Mouse (Mus musculus) intestine, embryonic 15.5 days (tissue): ENCODE results near the gene Atxn1. TPM values are rescaled to one million over a fixed set of nuclear protein-coding genes. Genes with fewer than 3 reads are reported as not detected.
A peak's percentile ranks its signal among the peaks of the same experiment; 100 is the strongest.

Experiments
- ATAC-seq: fragments of 200-750 bp; cut with Nextera tagmentation; 2 replicates; pipeline ENCODE4 v1.8.0; 2017; ENCODE audit warnings: moderate TSS enrichment, moderate library complexity
- H3K27ac ChIP-seq: fragments of 300-500 bp; sonication (generic); 2 replicates; pipeline ENCODE4 v1.5.1; 2015; ENCODE audit warnings: mild to moderate bottlenecking, inconsistent platforms
- H3K27me3 ChIP-seq: fragments of 300-500 bp; sonication (generic); replicated peaks from 2 replicates; pipeline ENCODE4 v1.6.1; 2015; ENCODE audit warnings: inconsistent platforms
- H3K36me3 ChIP-seq: fragments of 300-500 bp; sonication (generic); 2 replicates; pipeline ENCODE4 v1.6.1; 2015; ENCODE audit warnings: inconsistent platforms
- H3K4me1 ChIP-seq: fragments of 300-500 bp; sonication (generic); replicated peaks from 2 replicates; pipeline ENCODE4 v1.6.1; 2015; ENCODE audit warnings: inconsistent platforms
- H3K4me2 ChIP-seq: fragments of 300-500 bp; sonication (generic); replicated peaks from 2 replicates; pipeline ENCODE4 v1.6.1; 2015; ENCODE audit warnings: mild to moderate bottlenecking, inconsistent platforms
- H3K4me3 ChIP-seq: fragments of 300-500 bp; sonication (generic); replicated peaks from 2 replicates; pipeline ENCODE4 v1.5.1; 2015; ENCODE audit warnings: inconsistent platforms
- H3K9ac ChIP-seq: fragments of 300-500 bp; sonication (generic); 2 replicates; pipeline ENCODE4 v1.6.1; 2015; ENCODE audit warnings: inconsistent platforms
- H3K9me3 ChIP-seq: fragments of 300-500 bp; sonication (generic); 2 replicates; pipeline ENCODE4 v1.6.1; 2016; ENCODE audit warnings: inconsistent platforms
- WGBS: fragments of 180-500 bp; shearing (Covaris S2); methylation state at CpG from one replicate; pipeline ENCODE4 v1.1.7; 2015; 5-methylcytosine and 5-hydroxymethylcytosine counted together
- polyA plus RNA-seq: library from polyadenylated mRNA; unstranded; fragments of >200 nt; fragmentation: Nextera tagmentation; extraction: Ambion mirVana; gene quantifications from 2 replicates; pipeline ENCODE4 v1.2.1, GENCODE M21; 2015

Gene Atxn1
- polyA plus RNA-seq, 1 experiment from 2014 or later: 5.7 TPM

- H3K4me1 ChIP-seq: 0 out of 2 replicates have a peak, but pooled peaks cover 2% of the 10 kb centered on the region
- WGBS: 56% methylated on average over 1 of the region's 1 CpGs
- no peak overlapping the region for H3K27ac ChIP-seq
Observed at GRCm38 (mm10) chr13:45754483-45754882, 210.3 kb downstream of the Atxn1 start.

DNA sequence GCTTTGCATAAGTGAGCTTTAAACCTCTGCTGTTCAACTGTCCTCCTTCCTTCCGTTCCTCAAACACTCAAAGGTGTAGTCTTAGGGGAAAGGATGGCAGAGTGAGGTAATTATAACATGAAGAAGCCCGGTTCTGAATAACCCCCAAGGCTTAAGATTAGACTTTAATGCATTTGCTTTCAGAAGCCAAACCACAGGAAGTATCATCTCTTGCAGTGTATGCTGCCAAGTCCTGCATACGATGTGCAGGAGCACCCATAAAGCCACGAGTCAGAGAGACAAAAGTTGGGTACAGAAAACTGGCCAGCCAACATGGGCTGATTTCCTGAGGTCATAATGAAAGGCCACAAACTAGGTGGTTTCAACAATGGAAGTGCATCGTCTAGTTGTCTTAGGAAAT, 212.3 kb downstream of the Atxn1 start:
- Histone ChIP-seq H3K9ac (no peak overlapping the region), H3K4me2 (no peak overlapping the region), H3K36me3 (no peaks in the 10 kb centered on the region), H3K9me3 (no peaks in the 10 kb centered on the region), H3K27me3 (no peaks in the 10 kb centered on the region), H3K4me3 (no peak overlapping the region), H3K27ac (no peak overlapping the region), H3K4me1 (peaks cover 6% of the 10 kb centered on the region; the same call in 1 of the 2 replicates)
- 64% methylated on average over 5 of the region's 5 CpGs for WGBS
- no peak for ATAC-seq

More at GRCm38 (mm10) chr13:45754483-45754882, 210.3 kb downstream of the Atxn1 start:
- Histone ChIP-seq H3K36me3 (no peaks in the 10 kb centered on the region), H3K9me3 (no peaks in the 10 kb centered on the region), H3K9ac (no peak overlapping the region), H3K4me3 (no peak overlapping the region), H3K4me2 (no peak overlapping the region), H3K27me3 (no peaks in the 10 kb centered on the region)
- ATAC-seq: no peak

DNA sequence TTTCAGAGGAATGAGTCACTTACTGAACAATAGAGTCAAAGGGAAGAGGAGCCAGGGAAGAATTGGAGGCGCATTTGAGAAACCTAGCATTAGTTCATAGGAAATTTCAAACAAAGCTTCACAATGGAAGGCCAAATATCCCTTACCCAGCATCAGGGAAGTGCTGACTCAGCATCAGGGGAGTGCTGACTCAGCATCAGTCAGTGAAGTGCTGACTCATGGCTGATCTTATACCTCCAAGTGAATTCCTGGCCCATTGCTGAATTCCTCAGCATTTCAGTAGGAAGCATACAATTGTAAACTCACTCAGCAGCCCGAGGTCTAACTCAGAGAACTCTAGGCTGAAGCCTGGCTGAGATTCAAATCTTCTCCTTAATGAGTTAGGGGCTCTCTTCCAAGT, 213.6 kb downstream of the Atxn1 start:
- H3K27ac ChIP-seq: no peak overlapping the region
- H3K9ac ChIP-seq: no peak overlapping the region

GRCm38 (mm10) chr13:45750627-45751026, 214.2 kb downstream of the Atxn1 start:
- H3K36me3 ChIP-seq: no peaks in the 10 kb centered on the region
- H3K27me3 ChIP-seq: no peaks in the 10 kb centered on the region
- 78% methylated on average over 6 of the region's 6 CpGs for WGBS
- no peak overlapping the region for H3K4me3 ChIP-seq
- H3K4me1 ChIP-seq: peaks cover 6% of the 10 kb centered on the region; the same call in 1 of the 2 replicates
- H3K27ac ChIP-seq: no peak overlapping the region
- H3K9ac ChIP-seq: no peak overlapping the region
- no peak for ATAC-seq
- no peaks in the 10 kb centered on the region for H3K9me3 ChIP-seq
- H3K4me2 ChIP-seq: no peak overlapping the region

More for the DNA sequence above, 213.6 kb downstream of the Atxn1 start:
- peaks cover 6% of the 10 kb centered on the region; the same call in 1 of the 2 replicates for H3K4me1 ChIP-seq
- no peak overlapping the region for H3K4me2 ChIP-seq
- no peaks in the 10 kb centered on the region for H3K27me3 ChIP-seq
- H3K36me3 ChIP-seq: no peaks in the 10 kb centered on the region
- H3K4me3 ChIP-seq: no peak overlapping the region
- 54% methylated on average over 2 of the region's 2 CpGs for WGBS
- ATAC-seq: no peak
- H3K9me3 ChIP-seq: no peaks in the 10 kb centered on the region

DNA sequence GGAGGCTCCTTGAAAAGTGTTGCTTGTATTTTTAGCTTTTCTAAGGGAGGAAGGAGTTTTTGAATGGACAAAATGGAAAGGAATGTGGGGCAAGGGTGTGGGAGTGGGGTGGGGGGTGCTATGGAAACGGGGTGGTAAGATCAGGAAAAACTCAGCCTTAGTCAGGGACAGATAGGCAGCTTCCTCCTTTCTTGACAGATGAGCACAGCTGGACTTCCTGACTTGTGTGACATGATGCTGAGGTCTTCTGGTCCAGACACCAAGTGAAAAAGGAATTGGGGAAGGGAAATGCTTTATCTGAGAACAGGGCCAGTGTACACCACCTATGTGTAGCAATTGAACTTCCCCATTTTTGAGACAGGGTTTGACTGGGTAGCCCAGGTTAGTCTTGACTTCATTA, 214.9 kb downstream of the Atxn1 start:
- Histone ChIP-seq H3K27me3 (no peaks in the 10 kb centered on the region), H3K36me3 (no peaks in the 10 kb centered on the region), H3K9me3 (no peaks in the 10 kb centered on the region), H3K9ac (no peak overlapping the region), H3K4me1 (peaks cover 6% of the 10 kb centered on the region; the same call in 1 of the 2 replicates), H3K4me3 (no peak overlapping the region), H3K27ac (no peak overlapping the region), H3K4me2 (no peak overlapping the region)
- 65% methylated on average over 1 of the region's 1 CpGs for WGBS
- ATAC-seq: no peak

DNA sequence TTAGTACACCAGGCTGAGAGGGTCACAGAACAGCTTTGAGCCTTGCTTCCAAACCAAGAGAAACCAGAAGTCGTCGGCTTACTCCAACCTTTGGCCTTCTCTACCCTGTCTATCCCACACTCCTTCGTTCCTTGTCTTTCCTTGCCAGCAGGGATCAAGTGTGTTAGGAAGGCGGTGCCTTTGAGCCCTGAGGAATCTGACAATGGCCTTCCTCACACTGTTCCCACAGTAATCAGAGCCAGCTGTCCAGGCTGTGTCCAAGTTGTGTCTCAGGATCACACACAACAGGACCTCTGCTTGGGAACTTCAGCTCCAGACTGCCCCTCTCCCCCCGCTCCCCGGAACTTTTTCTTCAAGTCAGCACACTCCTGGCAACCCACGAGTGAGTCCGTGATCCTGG, 215.6 kb downstream of the Atxn1 start:
- 73% methylated on average over 8 of the region's 8 CpGs for WGBS
- peaks cover 6% of the 10 kb centered on the region; the same call in 1 of the 2 replicates for H3K4me1 ChIP-seq
- H3K4me3 ChIP-seq: no peak overlapping the region
- H3K27ac ChIP-seq: no peak overlapping the region
- H3K4me2 ChIP-seq: no peak overlapping the region
- H3K9me3 ChIP-seq: no peaks in the 10 kb centered on the region
- peak; percentile 36; the same call in 1 of the 2 replicates for ATAC-seq
- no peaks in the 10 kb centered on the region for H3K36me3 ChIP-seq
- no peaks in the 10 kb centered on the region for H3K27me3 ChIP-seq
- no peak overlapping the region for H3K9ac ChIP-seq

DNA sequence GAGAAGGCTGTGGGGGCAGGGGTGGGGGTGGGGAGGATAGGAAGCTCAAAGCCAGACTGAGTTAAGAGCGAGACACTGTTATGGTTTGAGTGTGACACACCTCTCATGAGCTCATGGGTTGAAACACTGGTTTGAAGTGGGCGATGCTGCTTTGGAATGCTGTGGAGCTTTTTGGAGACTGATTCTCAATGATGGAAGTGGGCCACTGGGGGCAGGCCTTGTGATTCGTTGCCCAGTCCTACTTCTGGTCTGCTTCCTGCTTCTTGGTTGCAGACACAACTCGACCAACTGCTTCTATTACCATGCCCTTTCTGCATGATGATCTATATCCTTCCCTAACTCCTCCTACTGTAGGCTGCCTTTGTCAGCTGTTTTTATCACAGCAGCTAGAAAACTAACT, 216.1 kb downstream of the Atxn1 start:
- Histone ChIP-seq H3K4me1 (peaks cover 6% of the 10 kb centered on the region; the same call in 1 of the 2 replicates), H3K27ac (no peak overlapping the region), H3K27me3 (no peaks in the 10 kb centered on the region), H3K36me3 (no peaks in the 10 kb centered on the region), H3K4me2 (no peak overlapping the region), H3K9ac (no peak overlapping the region), H3K9me3 (no peaks in the 10 kb centered on the region), H3K4me3 (no peak overlapping the region)
- WGBS: 57% methylated on average over 4 of the region's 4 CpGs
- ATAC-seq: 0 out of 2 replicates have a peak, but pooled peaks have one; percentile 39

GRCm38 (mm10) chr13:45745851-45746773, 218.7 kb downstream of the Atxn1 start:
- Histone ChIP-seq H3K9me3 (no peaks in the 10 kb centered on the region), H3K27me3 (no peaks in the 10 kb centered on the region), H3K4me3 (no peak overlapping the region), H3K4me2 (no peak overlapping the region), H3K4me1 (peaks cover 6% of the 10 kb centered on the region; the same call in 1 of the 2 replicates), H3K36me3 (no peaks in the 10 kb centered on the region), H3K9ac (no peak overlapping the region), H3K27ac (no peak overlapping the region)
- no peak for ATAC-seq
- WGBS: 76% methylated on average over 12 of the region's 12 CpGs

DNA sequence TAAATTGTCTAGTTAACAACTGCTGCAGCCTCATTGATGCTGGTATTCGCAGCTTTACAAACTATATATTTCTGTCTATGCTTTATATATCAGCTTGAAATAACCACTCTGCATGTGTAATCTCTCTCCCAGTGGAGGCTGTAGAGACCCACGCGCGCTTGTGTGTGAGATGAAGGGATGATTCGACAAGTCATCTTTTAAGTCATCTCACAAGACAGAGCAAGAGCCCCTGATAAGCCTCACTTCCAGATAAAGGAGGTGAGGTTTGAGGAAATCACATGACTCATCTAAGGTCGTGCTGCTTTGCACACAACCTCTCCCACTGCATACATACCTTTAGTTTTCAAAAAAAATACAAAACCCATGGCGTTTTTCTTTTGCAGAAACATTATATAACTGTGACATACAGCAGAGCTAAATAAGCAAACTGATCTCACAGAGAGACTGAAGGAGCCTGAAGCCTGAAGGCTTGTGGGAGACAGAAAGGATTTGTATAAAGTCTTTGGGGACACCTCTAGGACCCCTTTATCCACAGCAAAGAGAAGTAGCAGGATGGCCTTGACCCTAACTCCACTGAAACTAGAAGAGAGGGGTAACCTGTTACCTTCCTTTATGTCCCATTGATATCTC, 219.9 kb downstream of the Atxn1 start:
- Histone ChIP-seq H3K4me1 (peaks cover 6% of the 10 kb centered on the region; the same call in 1 of the 2 replicates), H3K9ac (no peak overlapping the region), H3K4me3 (no peak overlapping the region), H3K36me3 (no peaks in the 10 kb centered on the region), H3K4me2 (no peak overlapping the region), H3K27ac (no peak overlapping the region), H3K27me3 (no peaks in the 10 kb centered on the region), H3K9me3 (no peaks in the 10 kb centered on the region)
- no peak for ATAC-seq
- WGBS: 74% methylated on average over 7 of the region's 7 CpGs

GRCm38 (mm10) chr13:45743848-45744247, 221.0 kb downstream of the Atxn1 start:
- WGBS: 56% methylated on average over 7 of the region's 7 CpGs
- Histone ChIP-seq H3K36me3 (no peaks in the 10 kb centered on the region), H3K9ac (no peak overlapping the region), H3K4me2 (no peak overlapping the region), H3K4me3 (no peak overlapping the region), H3K27me3 (no peaks in the 10 kb centered on the region), H3K9me3 (no peaks in the 10 kb centered on the region), H3K27ac (no peak overlapping the region), H3K4me1 (peaks cover under 1% of the 10 kb centered on the region; the same call in 1 of the 2 replicates)
- ATAC-seq: no peak

DNA sequence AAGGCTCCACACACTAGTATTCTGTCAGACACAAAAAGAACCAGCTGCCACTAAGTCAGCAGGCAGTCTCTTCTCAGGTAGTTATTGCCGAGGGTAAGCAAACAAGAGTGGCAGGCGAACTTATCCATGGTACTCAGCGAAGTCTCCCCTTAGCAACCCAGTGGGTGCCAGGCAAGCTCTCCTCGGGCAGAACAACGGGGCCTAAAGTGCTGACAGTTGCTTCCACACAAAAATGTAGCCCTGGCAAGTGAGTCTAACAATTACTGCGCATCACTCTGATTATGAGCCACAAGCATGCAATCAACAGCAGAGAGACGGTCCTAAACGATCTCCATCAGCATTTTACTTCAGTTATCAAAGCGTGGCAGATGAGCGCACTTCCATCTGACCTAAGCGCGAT, 224.4 kb downstream of the Atxn1 start:
- WGBS: 84% methylated on average over 12 of the region's 12 CpGs

DNA sequence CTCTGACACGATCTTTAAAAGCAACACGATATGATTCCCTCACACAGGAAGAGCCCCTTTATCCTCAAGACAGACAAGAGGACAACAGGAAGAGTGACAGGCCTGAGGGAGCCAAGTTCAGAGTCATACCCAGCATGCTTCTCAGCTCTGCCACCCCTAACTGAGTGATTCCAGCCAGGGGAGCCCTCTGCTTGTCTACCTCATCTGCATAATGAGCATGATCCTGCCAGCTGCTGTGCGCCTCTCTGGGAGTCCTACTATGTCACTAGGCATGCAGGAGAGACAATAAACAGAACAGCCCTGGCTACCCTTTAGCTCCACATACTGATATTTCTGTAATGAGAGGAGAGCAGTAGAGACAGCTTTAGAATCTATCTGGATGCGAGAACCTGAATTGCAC, 228.6 kb downstream of the Atxn1 start:
- Histone ChIP-seq H3K4me2 (no peak overlapping the region), H3K9me3 (no peaks in the 10 kb centered on the region), H3K36me3 (0 out of 2 replicates have a peak, but pooled peaks cover 3% of the 10 kb centered on the region), H3K4me3 (no peak overlapping the region), H3K27me3 (no peaks in the 10 kb centered on the region), H3K9ac (no peak overlapping the region), H3K27ac (no peak overlapping the region), H3K4me1 (no peaks in the 10 kb centered on the region)
- 68% methylated on average over 4 of the region's 4 CpGs for WGBS
- ATAC-seq: no peak

More for the DNA sequence above, 224.4 kb downstream of the Atxn1 start:
- Histone ChIP-seq H3K4me1 (no peaks in the 10 kb centered on the region), H3K9ac (no peak overlapping the region), H3K27me3 (no peaks in the 10 kb centered on the region), H3K27ac (no peak overlapping the region), H3K9me3 (no peaks in the 10 kb centered on the region), H3K4me2 (no peak overlapping the region), H3K36me3 (no peaks in the 10 kb centered on the region), H3K4me3 (no peak overlapping the region)
- ATAC-seq: no peak
